In genomic region chr13:119256350-119256749, GRCm38 (mm10) we compare ENCODE assay signal across 29 mouse cellular contexts.
A peak's percentile ranks its signal among the peaks of the same experiment; 100 is the strongest.
DNase-seq lines count a peak whose midpoint lies in the region; ATAC-seq and TF ChIP-seq lines count a peak whose summit lies in the region.
"Had no signal": no experiment of that assay in that cellular context is flagged by ENCODE, and none has a peak within 500 bp of the region (broad histone marks: within the 10 kb centered on the region; RNA-seq: fewer than 3 reads in every experiment).

No protein-coding gene starts in this region.

- 11% methylated on average over 6 of the region's 6 CpGs for WGBS in cerebellum, adult 2 months
- 48% methylated on average over 6 of the region's 6 CpGs for WGBS in hindbrain, postnatal 0 days
- 76% methylated on average over 6 of the region's 6 CpGs for WGBS in hindbrain, embryonic 13.5 days
- 23% methylated on average over 6 of the region's 6 CpGs for WGBS in liver, adult 2 months
- 52% methylated on average over 6 of the region's 6 CpGs for WGBS in liver, postnatal 0 days (ENCODE audit: insufficient replicate concordance)
- 39% methylated on average over 6 of the region's 6 CpGs for WGBS in midbrain, postnatal 0 days
- 66% methylated on average over 6 of the region's 6 CpGs for WGBS in midbrain, embryonic 10.5 days

- H3K9ac ChIP-seq in hindbrain, postnatal 0 days (replicated peaks; ENCODE audit: low read length): no peak overlapping the region
- no peak overlapping the region for H3K9ac ChIP-seq in hindbrain, embryonic 13.5 days
- no peak overlapping the region for H3K9ac ChIP-seq in liver, adult 2 months (ENCODE audit: low read depth, low read length)
- no peak overlapping the region for H3K9ac ChIP-seq in liver, postnatal 0 days (replicated peaks)
- H3K9ac ChIP-seq in midbrain, postnatal 0 days (replicated peaks; ENCODE audit: low read length, poor library complexity, severe bottlenecking): no peak overlapping the region
- H3K9ac ChIP-seq: embryonic facial prominence, embryonic 13.5 days; forebrain, embryonic 12.5 days; hindbrain, embryonic 14.5 days; intestine, embryonic 15.5 days had no signal

- peak; percentile 61; the same call in 1 of the 2 replicates for ATAC-seq in hindbrain, postnatal 0 days
- no peak for ATAC-seq in hindbrain, embryonic 13.5 days (ENCODE audit: low FRiP score)
- ATAC-seq in liver, postnatal 0 days: no peak
- no peak for ATAC-seq in midbrain, postnatal 0 days (ENCODE audit: low FRiP score)
- ATAC-seq: forebrain, embryonic 16.5 days; intestine, embryonic 15.5 days; Patski had no signal

- no peaks in the 10 kb centered on the region for H3K9me3 ChIP-seq in hindbrain, postnatal 0 days (ENCODE audit: low read length)
- no peaks in the 10 kb centered on the region for H3K9me3 ChIP-seq in hindbrain, embryonic 13.5 days
- no peaks in the 10 kb centered on the region for H3K9me3 ChIP-seq in liver, postnatal 0 days (ENCODE audit: low read length)
- H3K9me3 ChIP-seq in midbrain, postnatal 0 days (ENCODE audit: low read length): no peaks in the 10 kb centered on the region
- H3K9me3 ChIP-seq in midbrain, embryonic 10.5 days (replicated peaks): no peaks in the 10 kb centered on the region
- H3K9me3 ChIP-seq: embryonic facial prominence, embryonic 10.5 days; embryonic facial prominence, embryonic 13.5 days; G1E; intestine, embryonic 15.5 days had no signal

- no peaks in the 10 kb centered on the region for H3K4me1 ChIP-seq in cerebellum, adult 2 months (ENCODE audit: control insufficient read depth, insufficient read depth, low read length)
- no peaks in the 10 kb centered on the region for H3K4me1 ChIP-seq in hindbrain, postnatal 0 days (ENCODE audit: insufficient read depth, low read length)
- no peaks in the 10 kb centered on the region for H3K4me1 ChIP-seq in hindbrain, embryonic 13.5 days (replicated peaks)
- H3K4me1 ChIP-seq in liver, adult 2 months (ENCODE audit: control insufficient read depth, insufficient read depth, low read length): no peaks in the 10 kb centered on the region
- no peaks in the 10 kb centered on the region for H3K4me1 ChIP-seq in liver, postnatal 0 days (ENCODE audit: insufficient read depth)
- no peaks in the 10 kb centered on the region for H3K4me1 ChIP-seq in midbrain, postnatal 0 days (ENCODE audit: insufficient read depth, low read length)
- no peaks in the 10 kb centered on the region for H3K4me1 ChIP-seq in midbrain, embryonic 10.5 days
- H3K4me1 ChIP-seq: embryonic facial prominence, embryonic 10.5 days; embryonic facial prominence, embryonic 13.5 days; forebrain, embryonic 12.5 days; intestine, embryonic 15.5 days had no signal

- no peak for TF ChIP-seq POLR2A in cerebellum, adult 2 months (IDR thresholded peaks at IDR 0.05; ENCODE audit: borderline replicate concordance, insufficient read depth, low read length)
- no peak for TF ChIP-seq POLR2A in liver, adult 2 months (IDR thresholded peaks at IDR 0.05; ENCODE audit: extremely low read depth, insufficient read depth, low read length)

- no peaks in the 10 kb centered on the region for H3K36me3 ChIP-seq in hindbrain, postnatal 0 days (ENCODE audit: insufficient read depth, low read length)
- H3K36me3 ChIP-seq in hindbrain, embryonic 13.5 days: no peaks in the 10 kb centered on the region
- no peaks in the 10 kb centered on the region for H3K36me3 ChIP-seq in liver, adult 2 months (ENCODE audit: control insufficient read depth, insufficient read depth, low read length)
- no peaks in the 10 kb centered on the region for H3K36me3 ChIP-seq in liver, postnatal 0 days (replicated peaks; ENCODE audit: insufficient read depth, low read length)
- no peaks in the 10 kb centered on the region for H3K36me3 ChIP-seq in midbrain, postnatal 0 days (ENCODE audit: insufficient read depth, low read length)
- H3K36me3 ChIP-seq in midbrain, embryonic 10.5 days: no peaks in the 10 kb centered on the region
- H3K36me3 ChIP-seq: embryonic facial prominence, embryonic 10.5 days; embryonic facial prominence, embryonic 13.5 days; forebrain, embryonic 12.5 days; G1E; intestine, embryonic 15.5 days had no signal

- TF ChIP-seq CTCF in cerebellum, adult 2 months (IDR thresholded peaks at IDR 0.05; ENCODE audit: borderline replicate concordance, insufficient read depth, low read depth, low read length): no peak
- TF ChIP-seq CTCF in hindbrain, postnatal 0 days (IDR thresholded peaks at IDR 0.05; ENCODE audit: low read depth): no peak
- no peak for TF ChIP-seq CTCF in liver, adult 2 months (IDR thresholded peaks at IDR 0.05; ENCODE audit: low read depth, low read length)
- TF ChIP-seq CTCF in liver, postnatal 0 days (IDR thresholded peaks at IDR 0.05; ENCODE audit: low read depth): no peak
- no peak for TF ChIP-seq CTCF in midbrain, postnatal 0 days (IDR thresholded peaks at IDR 0.05)

- TF ChIP-seq EP300 in liver, postnatal 0 days (IDR thresholded peaks at IDR 0.05; ENCODE audit: low read depth): no peak

- no peak overlapping the region for H3K4me2 ChIP-seq in hindbrain, postnatal 0 days (ENCODE audit: low read depth, low read length)
- no peak overlapping the region for H3K4me2 ChIP-seq in hindbrain, embryonic 13.5 days
- H3K4me2 ChIP-seq in liver, postnatal 0 days (ENCODE audit: low read depth, low read length): no peak overlapping the region
- no peak overlapping the region for H3K4me2 ChIP-seq in midbrain, postnatal 0 days (ENCODE audit: low read depth, low read length, poor library complexity, severe bottlenecking)
- H3K4me2 ChIP-seq: embryonic facial prominence, embryonic 13.5 days; forebrain, embryonic 12.5 days; heart, embryonic 11.5 days; hindbrain, embryonic 14.5 days; intestine, embryonic 15.5 days had no signal

- H3K27me3 ChIP-seq in cerebellum, adult 2 months (ENCODE audit: control insufficient read depth, insufficient read depth, low read length): no peaks in the 10 kb centered on the region
- H3K27me3 ChIP-seq in hindbrain, postnatal 0 days (ENCODE audit: insufficient read depth, low read length): no peaks in the 10 kb centered on the region
- H3K27me3 ChIP-seq in hindbrain, embryonic 13.5 days: no peaks in the 10 kb centered on the region
- no peaks in the 10 kb centered on the region for H3K27me3 ChIP-seq in liver, adult 2 months (ENCODE audit: control insufficient read depth, insufficient read depth, low read length)
- no peaks in the 10 kb centered on the region for H3K27me3 ChIP-seq in liver, postnatal 0 days (ENCODE audit: insufficient read depth, low read length)
- H3K27me3 ChIP-seq in midbrain, postnatal 0 days (ENCODE audit: insufficient read depth, low read length): no peaks in the 10 kb centered on the region
- H3K27me3 ChIP-seq in midbrain, embryonic 10.5 days (ENCODE audit: low read depth, poor library complexity, severe bottlenecking): no peaks in the 10 kb centered on the region
- H3K27me3 ChIP-seq: CH12.LX; embryonic facial prominence, embryonic 13.5 days; forebrain, embryonic 12.5 days; intestine, embryonic 15.5 days; Patski had no signal

- H3K27ac ChIP-seq in cerebellum, adult 2 months (ENCODE audit: insufficient read depth, low read length): no peak overlapping the region
- H3K27ac ChIP-seq in hindbrain, postnatal 0 days: no peak overlapping the region
- H3K27ac ChIP-seq in hindbrain, embryonic 13.5 days: no peak overlapping the region
- H3K27ac ChIP-seq in liver, adult 2 months (replicated peaks; ENCODE audit: insufficient read depth, low read depth, low read length): no peak overlapping the region
- H3K27ac ChIP-seq in liver, postnatal 0 days (ENCODE audit: low read depth): no peak overlapping the region
- no peak overlapping the region for H3K27ac ChIP-seq in midbrain, postnatal 0 days (ENCODE audit: low read depth, low read length)
- no peak overlapping the region for H3K27ac ChIP-seq in midbrain, embryonic 10.5 days (replicated peaks)
- H3K27ac ChIP-seq: embryonic facial prominence, embryonic 10.5 days; embryonic facial prominence, embryonic 13.5 days; forebrain, embryonic 12.5 days; gastrocnemius, adult 2 months; hindbrain, embryonic 14.5 days; intestine, embryonic 15.5 days had no signal

- H3K79me2 ChIP-seq in liver, adult 2 months (ENCODE audit: control insufficient read depth, insufficient read depth, low read length): no peaks in the 10 kb centered on the region

- no peak overlapping the region for H3K4me3 ChIP-seq in cerebellum, adult 2 months (replicated peaks; ENCODE audit: insufficient read depth, low read depth, low read length)
- no peak overlapping the region for H3K4me3 ChIP-seq in hindbrain, postnatal 0 days (ENCODE audit: low read length)
- no peak overlapping the region for H3K4me3 ChIP-seq in hindbrain, embryonic 13.5 days
- H3K4me3 ChIP-seq in liver, adult 2 months (ENCODE audit: insufficient read depth, low read depth, low read length): no peak overlapping the region
- H3K4me3 ChIP-seq in liver, postnatal 0 days (ENCODE audit: low read depth, low read length): no peak overlapping the region
- no peak overlapping the region for H3K4me3 ChIP-seq in midbrain, postnatal 0 days (ENCODE audit: low read depth, low read length)
- H3K4me3 ChIP-seq in midbrain, embryonic 10.5 days: no peak overlapping the region
- H3K4me3 ChIP-seq: embryonic facial prominence, embryonic 10.5 days; embryonic facial prominence, embryonic 13.5 days; erythroblast, embryonic 14.5 days; forebrain, embryonic 12.5 days; gastrocnemius, adult 2 months; intestine, embryonic 15.5 days had no signal

- peak; percentile 56 to 61 for DNase-seq in cerebellum, postnatal 14 days
- no peak for DNase-seq in cerebellum, adult 2 months
- peak; percentile 48 for DNase-seq in hindbrain, postnatal 0 days (ENCODE audit: low spot score)
- peak; percentile 4 for DNase-seq in liver, adult 2 months (ENCODE audit: extremely low read depth, low read depth, low spot score)
- DNase-seq in liver, postnatal 0 days: no peak
- DNase-seq in midbrain, postnatal 0 days (ENCODE audit: low spot score): peak; percentile 43
- DNase-seq in midbrain, embryonic 10.5 days (ENCODE audit: low spot score): no peak
- DNase-seq: adrenal gland, postnatal 10 days; adrenal gland, postnatal 36 days; B cell, adult 2 months; cerebellum, adult 11 months; cerebellum, adult 8-10 months; cerebellum, postnatal 36 days; embryo, embryonic 11 days; gastrocnemius, adult 2 months; gastrocnemius, postnatal 14 days; heart, adult 11 months had no signal

Comparison
In these comparisons a context has a peak if more than half of its experiments do, and no peak if none do; other contexts are left out.
1. DNase-seq: peak in cerebellum, postnatal 14 days (2 of 2), hindbrain, postnatal 0 days (single experiment), liver, adult 2 months (single experiment) and midbrain, postnatal 0 days (single experiment); none in cerebellum, adult 2 months (0 of 2), liver, postnatal 0 days (single experiment) and midbrain, embryonic 10.5 days (single experiment).